Mouse (Mus musculus): ENCODE data around the gene Gm21822.

Gene Gm21822

GRCm38 (mm10) chrY:18654182-18654581 lies at the start of gene Gm21822:
Gene Gm21822, plus strand, starts transcription at chrY:18654482.
- no CpG with 5 or more reads among the region's 3 CpGs for WGBS

Measured in cerebral cortex, adult 2 months (tissue).